Mouse (Mus musculus) embryo, embryonic 9.5 days (tissue): ENCODE data around the gene Ets1.

Experiments used
- DNase-seq: peaks from one replicate; pipeline ENCODE4 v3.0.0-alpha.2; 2017; ENCODE audit errors: extremely low spot score

Ets1 gene

DNA sequence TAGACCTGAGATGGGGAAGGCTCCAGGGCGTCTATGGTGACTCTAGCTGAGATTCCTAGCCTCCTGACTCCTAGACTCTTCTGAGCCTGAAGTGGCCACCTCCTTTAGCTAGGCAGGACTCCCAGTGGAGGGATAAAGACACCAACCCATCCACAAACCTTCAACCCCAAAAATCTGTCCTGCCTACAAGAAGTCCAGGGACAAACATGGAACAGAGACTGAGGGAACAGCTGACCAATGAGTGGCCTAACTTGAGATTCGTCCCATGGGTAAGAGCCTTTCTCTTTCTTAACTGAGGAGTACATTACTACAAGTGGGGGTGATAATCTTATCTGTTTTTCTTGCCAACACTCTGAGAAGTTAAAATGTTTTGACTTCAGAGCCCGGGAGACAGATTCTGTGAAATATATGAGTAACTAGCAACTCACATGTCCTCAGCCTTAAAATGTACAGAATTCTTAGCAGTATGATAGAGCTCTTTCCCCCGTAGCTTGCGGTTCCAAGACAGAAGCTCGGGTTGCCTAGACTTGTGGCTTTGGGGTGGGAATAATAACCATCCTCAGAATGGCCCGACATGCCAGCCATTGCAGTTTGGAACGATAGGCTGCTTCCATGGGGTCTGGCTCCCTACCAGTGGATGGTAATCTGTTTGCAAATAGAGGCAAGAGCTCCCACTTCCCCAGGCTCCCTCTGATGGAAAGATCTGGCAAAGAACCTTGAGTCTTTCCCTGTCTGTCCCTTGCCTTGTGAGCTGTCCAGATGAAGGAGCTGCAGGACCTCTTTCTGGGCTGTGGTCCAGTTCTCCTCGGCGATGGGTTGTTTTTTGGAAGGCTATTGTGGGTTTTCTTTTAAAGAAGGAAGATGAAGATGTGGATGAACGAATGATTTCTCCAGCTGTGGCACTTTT is 30.8 kb downstream of the Ets1 start:
- no peak for DNase-seq

DNA sequence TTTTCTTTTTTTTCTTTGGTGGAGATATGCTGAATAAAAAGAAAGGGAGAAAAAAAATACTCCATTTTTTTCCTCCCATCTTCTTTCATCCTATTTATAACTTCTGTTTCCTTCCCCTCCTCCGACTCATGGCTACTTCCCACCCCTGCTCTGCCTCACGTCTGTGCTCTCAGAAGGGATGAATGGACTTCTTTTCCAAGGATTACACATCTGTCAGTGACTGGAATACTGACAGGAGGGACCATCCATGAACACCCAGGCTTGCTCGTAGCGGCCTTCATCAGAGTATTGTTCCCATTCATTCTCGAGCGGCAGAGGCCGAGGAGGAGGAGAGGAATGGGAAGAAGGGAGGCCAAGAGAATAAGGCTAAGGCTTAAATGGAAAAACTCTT is 31.5 kb downstream of the Ets1 start:
- DNase-seq = no peak

DNA sequence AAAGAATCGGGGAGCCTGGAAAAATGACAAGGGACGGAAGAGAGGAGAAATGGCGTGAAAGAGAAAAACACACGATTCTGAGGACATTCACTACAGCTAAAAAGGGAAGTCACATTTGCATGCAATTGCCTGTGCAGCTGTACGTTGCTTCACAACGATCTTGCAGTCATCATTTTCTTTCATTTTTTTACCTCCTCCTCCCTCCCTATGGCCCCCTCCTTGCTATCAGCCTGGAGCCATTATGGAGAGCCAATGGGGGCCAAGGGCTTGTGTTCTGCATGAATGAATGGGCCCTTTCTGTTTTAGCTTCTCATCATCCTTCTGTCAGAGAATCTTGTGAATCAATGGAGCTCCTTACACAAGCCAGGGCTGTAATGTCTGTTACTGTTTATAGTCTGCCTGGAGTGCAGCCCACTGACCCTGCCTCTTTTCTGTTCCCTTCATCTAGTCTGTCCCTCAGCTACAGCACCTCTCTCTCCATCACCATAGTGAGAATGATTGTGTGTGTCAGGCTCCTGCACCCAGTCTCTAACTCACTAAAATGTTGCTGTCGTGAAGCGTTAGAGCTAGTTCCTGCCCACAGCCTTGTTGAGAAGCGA is 32.2 kb downstream of the Ets1 start:
- no peak for DNase-seq

DNA sequence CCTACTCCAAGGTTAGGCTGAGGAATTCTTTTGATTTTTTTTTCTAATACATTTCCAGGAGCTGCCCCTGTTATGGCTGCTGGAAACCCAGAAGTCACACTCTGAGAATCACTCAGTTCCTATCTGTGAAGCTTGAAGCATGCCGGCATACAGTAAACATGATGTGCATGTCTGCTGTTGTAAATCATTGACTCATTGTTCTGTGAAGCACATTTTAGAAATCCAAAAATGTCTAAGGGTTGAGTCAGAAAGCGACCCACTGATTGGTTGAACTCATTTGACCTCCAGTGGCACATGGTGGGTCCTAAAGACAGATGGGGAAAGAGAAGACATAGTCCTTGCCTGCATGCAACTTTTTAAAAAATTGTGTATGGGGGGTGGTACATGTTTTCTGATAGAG is 33.4 kb downstream of the Ets1 start:
- DNase-seq = no peak

DNA sequence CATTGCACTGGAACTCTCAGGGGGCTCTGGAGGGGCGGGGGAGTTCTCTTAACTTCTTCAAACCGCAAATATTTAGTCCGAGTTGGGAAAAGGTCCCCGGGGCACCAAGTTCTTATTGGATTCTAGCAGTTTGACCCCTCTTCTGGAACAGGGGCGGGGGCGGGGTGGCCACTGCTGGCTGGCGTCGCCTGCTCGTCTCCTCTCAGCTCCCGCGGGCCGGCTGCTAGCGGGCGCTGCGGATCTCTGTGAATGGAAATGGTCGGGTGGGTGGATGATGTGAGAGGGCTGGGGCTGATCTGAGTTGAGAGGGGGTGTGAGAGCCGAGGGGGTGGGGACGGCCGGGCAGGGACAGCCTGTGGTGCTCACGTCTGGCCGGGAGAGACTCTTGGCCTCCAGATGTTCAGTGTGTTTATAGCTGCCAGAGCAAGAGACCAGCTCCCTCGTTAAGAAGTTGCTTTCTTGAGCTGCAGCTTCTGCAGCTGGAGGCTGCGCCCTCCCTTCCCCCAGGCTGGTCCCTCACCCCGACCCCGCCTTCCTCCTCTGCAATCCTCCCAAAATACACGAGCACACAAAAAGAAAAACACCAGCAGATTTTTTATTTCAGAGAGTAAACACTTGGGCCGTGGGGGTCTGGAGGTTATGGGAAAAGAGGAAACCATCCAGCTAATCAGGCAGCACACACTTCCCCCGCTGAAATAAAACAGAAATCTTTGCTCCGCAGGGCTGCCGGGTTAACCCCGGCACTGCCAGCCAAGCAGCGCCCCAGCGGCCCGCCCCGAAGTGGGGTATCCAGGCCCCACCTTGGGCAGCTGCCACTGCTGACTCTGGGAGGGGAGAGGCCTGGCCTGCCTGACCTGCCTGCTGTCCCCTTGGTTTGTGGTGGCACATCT is 36.2 kb downstream of the Ets1 start:
- DNase-seq = peak; percentile 82

DNA sequence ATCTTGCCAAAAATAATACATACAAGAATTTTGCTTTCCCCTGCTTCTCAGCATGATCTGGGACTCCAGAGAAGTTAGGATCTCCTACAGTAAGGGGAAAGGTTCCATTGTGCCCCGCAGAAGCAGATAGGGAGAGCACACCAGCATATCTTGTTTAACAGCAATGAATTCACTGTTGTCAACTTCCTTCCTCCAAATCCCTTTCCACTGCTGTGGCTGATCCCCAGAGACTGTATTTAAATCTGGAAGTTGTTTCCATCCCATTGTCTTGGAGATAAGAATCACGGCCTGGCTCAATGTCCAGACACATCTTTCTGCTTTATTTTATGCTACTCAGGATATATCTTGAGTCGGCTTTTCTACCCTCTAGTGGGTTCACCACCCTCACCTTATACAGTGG is 37.9 kb downstream of the Ets1 start:
- DNase-seq = no peak

DNA sequence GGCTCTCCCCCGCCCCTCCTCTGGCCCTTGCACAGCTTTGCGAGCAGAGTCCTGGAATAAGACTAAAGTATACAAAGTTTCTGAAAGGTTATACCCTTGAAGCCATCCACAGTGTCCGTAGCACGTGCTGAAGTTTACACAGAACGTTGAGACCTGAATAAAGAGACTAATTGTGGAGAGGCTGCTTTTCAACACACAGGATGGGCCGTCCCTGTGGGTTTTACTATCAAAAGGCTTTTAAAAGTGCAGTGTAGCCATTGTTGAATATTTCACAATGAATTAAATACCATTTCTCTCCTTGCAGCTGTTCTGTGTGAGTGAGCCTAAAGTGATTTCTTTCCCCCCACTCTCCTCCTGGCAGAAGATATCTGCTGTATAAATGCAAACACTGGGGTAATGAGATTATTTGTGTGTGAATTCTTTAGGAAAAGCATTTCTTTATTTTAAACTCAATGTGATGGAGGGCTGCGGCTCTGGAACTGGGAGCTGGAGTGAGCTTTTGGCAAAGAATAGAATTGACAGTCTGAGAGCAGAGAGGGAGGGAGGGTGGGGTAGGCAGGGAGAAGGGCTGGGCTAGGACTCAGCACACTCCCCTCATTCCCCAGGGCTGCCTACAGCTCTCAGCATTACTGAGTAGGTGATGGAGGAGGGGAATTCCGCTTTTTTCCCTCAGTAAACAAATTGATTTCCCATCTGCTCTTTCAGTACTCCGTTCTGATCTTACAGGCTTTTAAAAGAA is 39.8 kb downstream of the Ets1 start:
- DNase-seq = peak; percentile 42

DNA sequence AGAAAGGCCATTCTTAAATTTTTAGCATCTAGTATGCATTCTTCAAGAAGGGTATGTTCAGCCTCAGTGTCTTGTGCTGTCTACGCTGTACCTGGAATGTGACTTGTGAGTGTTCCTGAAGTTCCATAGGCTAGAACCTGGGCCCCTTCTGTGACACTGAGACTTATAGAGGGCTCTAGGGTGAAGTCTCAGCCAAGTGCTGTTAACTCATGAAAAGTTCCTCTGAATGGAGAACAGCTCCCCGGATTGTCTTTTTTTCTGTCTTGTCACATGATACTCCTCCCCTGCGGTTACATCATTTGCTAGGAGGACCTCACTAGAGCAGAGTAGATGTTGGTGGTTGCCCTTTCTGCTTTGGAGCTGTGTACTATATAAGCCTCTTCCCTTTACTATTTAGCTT is 40.5 kb downstream of the Ets1 start:
- DNase-seq = peak; percentile 28

DNA sequence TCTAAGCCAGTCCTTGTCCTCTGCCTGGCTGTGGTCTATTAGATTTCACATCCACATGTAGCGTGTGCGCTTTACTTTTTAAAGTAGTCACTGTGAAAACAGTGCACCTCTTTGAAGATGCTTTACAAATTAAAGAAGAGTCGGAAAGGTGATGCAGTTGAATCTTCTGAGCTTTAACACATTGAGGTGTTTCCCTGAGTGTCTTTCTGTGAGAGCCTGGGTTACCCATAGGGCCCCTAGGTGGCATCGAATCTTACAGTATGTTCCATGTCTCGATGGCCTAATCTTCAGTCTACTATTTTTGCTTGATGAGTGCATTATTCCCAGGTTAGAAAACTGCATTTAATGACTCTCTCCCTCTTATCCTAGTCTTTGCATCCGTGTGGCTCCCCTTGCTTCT is 41.6 kb downstream of the Ets1 start:
- no peak for DNase-seq

DNA sequence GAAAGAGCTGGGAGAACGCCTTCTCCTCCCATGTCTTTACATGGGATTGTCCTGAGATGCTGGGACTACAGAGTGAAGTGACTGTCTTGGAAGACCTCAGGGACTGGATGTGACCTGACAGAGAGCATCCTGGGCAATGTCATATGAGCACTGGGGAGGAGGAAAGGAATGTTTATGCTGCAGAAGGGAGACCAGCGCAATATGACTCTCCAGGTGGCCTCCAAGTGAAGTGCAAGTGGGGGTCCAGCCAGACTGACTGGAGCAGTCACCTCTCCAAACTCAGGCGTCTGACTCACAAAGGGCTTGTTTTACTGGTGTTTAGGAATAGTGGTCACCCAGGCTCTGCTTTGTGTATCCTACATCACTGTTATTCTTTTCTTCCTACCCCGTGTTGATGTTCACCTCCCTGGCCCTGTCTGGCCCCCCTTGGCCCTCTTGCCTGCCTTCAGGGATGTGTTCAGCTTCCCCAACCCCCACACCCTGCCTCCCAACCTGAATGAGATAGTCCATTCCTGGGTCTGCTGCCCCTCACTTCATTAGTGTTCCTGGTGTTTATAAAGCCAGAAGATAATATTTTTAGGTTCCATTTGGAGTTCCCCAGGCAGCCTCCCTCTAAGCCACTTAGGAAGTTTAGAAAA is 42.2 kb downstream of the Ets1 start:
- DNase-seq = no peak

DNA sequence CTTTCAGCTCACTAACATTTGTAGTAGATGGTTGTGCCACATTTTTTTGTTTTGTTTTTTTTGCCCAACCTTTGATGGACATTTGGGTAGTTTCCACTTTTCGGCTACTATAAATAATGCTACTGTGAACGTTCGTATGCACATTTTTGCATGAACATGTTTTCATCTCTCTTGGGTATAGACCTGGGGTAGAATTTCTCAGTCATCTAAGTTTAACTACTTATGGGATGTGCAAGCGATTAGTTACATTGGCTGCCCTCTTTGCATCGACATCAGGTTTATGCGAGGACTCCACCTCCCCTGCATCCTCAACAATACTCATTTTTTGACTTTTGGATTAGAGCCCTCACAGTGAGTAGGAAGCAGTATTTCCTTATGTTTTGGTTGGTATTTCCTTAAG is 43.5 kb downstream of the Ets1 start:
- DNase-seq = no peak

DNA sequence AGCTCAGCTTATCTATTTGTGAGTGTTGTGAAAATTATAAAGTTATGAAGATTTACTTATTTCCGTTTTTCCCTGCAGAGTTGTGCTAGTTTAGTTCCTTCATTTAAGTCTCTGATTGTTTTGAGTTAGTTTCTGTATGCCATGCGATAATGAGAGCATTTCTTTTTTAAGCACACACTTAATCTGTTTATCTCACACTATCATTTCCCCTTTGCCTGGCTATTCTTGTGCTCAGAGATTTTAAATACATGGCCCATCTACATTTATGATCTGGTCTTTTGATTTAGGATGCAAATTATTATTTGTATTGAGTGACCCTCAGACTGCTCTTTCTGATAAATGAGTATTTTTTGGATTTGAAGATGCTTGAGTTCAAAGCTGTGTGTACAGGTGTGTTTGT is 44.2 kb downstream of the Ets1 start:
- no peak for DNase-seq

DNA sequence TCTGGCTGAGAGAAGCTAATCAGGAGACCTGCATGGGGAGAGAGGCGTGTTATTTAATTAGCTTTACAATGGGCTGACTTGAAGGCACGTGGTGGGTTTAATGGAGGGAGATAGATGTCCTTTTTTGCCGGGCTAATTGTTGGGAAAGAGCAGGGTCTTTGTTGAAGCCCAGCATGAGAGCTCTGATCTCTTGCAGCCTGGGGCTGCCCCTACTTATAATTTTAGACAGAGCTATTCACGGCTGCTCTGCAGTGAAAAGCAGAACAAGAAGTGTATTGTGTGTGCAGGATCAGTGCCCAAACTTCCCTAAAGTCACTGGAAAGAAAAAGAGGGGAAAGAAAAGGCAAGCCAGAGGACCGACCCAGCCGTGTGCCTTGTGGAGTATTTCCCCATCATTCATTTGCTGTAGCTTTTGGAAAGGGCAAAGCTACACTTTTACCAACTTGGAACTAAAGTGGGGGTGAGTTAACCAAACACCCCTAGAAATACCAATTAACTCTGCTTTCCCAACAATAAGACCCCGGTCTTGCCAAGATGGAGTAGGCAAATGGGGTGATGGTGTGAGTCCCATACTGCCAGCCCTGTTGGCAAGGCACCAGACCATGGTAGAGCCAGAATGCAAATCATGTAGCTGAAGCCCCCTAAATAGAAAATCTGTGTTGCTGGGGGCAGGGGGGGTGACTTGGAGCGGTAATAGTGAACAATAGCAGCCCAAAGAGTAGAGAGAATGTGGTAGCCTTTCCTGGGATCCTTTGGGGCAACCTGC is 50.0 kb downstream of the Ets1 start:
- peak; percentile 53 for DNase-seq

DNA sequence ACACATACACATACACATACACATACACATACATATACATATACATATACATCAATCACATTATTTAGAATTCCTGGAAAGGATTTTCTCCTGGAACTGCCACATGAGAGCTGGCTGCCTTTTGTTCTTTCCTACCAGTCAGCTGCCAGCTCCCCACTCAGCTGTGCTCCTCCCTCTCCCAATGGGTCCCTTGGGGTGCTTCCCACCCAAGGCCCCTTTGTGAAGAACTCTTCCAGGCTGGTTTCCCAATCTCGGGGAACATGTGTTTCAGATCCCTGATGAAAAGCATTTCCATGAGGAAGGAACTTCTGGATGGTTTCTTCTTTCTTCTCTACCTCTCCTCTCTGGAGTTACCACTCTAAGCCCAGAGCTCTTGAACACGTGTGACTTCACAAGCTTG is 52.3 kb downstream of the Ets1 start:
- no peak for DNase-seq

DNA sequence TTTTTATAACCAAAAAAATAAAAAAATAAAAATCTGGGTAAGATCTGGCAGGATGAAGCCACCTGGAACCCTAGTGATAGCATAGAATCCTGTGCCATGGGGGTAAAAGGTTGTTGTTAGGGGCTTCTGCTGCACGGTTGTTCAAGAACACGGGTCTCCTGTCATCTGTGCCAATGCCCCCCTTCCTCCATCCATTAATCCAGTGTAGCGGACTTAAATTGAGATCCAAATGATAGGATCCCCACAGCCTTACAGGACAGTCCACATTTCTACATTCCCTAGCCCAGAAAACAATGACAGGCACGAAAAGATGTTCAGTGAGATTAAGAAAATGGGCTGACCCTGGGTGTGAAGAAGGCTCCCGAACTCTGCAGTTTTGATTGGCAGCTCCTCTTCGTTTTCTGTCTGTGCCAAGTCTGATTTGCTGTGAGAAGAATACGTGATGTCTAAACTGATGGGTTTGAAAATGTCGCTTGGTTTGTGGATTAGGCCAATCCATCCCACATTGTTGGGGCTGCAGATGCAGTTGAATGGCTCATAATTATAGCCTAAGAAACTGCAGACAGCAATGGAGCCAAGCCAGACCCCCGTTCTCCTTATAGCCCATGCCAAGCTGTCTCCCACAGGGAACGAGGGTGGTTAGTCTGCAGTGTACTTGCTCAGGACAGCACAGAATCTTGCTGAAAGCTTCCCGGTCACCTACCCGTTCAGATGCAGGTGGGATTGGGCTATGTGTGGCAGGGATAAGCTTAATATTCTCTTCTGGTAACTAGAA is 55.3 kb downstream of the Ets1 start:
- no peak for DNase-seq

DNA sequence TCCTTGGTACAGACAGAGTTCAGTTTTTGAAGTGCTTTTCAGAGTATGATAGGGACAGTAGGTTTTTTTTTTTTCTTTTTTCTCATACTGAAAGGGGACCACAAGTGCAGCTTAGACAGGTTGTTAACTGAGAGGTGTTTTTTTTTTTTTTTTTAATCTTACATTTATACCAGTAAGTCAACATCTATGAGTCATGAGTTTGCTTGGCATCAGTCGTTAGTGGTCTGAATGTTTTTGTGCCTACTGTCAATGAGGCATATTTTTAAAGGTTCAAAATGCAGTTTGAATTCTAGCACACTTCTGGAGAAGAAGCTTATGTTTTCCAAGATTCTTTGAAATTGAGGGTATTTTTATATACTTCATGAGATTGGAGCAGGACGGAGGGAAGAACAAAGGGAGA is 56.9 kb downstream of the Ets1 start:
- no peak for DNase-seq

DNA sequence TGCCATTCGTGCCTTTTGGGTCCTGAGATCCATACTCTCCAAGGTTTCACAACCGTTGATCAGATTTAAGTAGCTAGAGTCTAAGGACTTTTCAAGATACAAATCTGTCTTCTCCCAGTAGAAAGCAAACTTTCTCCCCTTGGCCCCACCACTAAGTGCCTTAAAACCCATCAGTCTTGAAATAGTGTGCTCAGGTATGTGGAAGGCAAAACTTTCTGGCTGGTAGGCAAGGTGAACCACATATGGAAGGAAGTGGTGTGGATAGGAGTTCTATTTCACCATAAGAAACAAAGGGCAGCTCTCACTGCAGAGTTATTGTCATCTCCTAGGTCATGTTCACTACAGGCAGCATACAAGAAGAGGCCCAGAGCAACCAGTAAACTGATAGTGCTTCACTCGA is 57.4 kb downstream of the Ets1 start:
- DNase-seq = no peak

DNA sequence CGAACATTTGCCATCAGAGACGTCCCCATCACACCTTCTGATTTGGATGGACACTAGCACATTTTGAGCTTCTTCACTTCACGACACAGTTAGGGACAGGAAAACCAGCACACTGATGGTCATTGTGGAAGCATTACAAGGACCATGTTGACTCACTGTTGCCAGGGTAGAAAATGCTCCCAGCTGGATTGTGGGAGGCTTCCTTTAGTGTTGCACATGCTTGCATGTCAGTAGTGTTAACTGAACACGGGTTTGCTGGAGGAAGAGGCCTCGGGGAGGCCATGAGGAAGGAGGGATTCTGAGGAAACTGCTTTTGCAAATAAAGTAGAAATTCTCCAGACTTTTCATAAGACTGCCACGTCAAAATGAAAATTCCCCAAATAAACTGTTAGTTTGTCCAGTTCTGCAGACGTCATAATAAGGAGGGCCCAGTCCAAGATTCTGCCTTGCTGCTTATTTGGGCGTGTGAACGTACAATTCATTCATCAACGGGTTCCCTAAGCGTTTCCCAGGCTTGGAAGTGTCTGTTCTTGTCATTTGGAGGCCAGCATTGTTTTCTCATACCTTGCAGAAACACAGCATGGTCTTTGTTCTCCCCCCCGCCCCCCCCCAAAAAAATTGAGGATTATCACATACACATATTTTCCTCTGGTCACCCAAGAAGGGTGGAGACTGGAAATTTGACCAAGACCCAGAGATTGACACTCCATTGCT is 58.2 kb downstream of the Ets1 start:
- no peak for DNase-seq

DNA sequence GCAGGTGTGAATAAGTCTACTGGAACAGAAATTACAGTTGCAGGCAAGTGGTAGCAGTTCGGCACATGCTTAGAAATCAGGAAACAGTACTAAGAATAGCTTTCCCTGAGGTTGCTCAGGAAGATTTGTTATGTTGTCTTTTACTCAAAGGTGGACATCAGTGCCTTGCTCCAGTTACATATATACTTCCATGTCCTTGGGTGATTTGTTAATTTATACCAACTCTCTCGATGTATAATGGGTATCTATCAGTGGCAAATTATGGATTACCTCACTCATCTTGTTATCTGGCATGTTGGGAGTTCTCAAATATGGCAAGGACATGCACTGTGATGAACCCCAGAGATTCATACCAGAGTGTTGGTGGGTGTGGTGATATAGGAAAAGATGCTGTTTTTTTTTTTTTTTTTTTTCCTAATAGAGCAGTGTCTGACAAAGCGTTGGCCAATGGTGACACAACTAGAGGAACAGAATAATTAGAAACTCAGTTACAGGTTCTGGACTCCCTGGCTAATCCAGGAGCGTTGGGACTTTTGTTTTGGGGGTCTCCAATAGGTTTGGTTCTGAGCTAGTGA is 59.0 kb downstream of the Ets1 start:
- DNase-seq = no peak
